Mouse (Mus musculus) embryonic facial prominence, embryonic 13.5 days (tissue): Measurements from ENCODE around the gene Capn5. TPM values are rescaled to one million over a fixed set of nuclear protein-coding genes. Genes with fewer than 3 reads are reported as not detected.

Experiments
- ATAC-seq: fragments of 200-750 bp; cut with Nextera tagmentation; 2 replicates; pipeline ENCODE4 v1.8.0; 2017; ENCODE audit warnings: low read depth; ENCODE audit not compliant: insufficient number of reproducible peaks, insufficient read depth, low FRiP score, low TSS enrichment
- H3K27ac ChIP-seq: fragments of 300-500 bp; sonication (generic); 2 replicates; pipeline ENCODE4 v1.5.1; 2015; ENCODE audit warnings: moderate library complexity, mild to moderate bottlenecking, inconsistent platforms
- H3K27me3 ChIP-seq: fragments of 300-500 bp; sonication (generic); 2 replicates; pipeline ENCODE4 v1.6.1; 2015; ENCODE audit warnings: mild to moderate bottlenecking, inconsistent platforms
- H3K36me3 ChIP-seq: fragments of 300-500 bp; sonication (generic); 2 replicates; pipeline ENCODE4 v1.6.1; 2015; ENCODE audit warnings: mild to moderate bottlenecking, inconsistent platforms
- H3K4me1 ChIP-seq: fragments of 300-500 bp; sonication (generic); 2 replicates; pipeline ENCODE4 v1.6.1; 2015; ENCODE audit warnings: inconsistent platforms
- H3K4me2 ChIP-seq: fragments of 300-500 bp; sonication (generic); 2 replicates; pipeline ENCODE4 v1.6.1; 2015; ENCODE audit warnings: moderate library complexity, mild to moderate bottlenecking, inconsistent platforms
- H3K4me3 ChIP-seq: fragments of 300-500 bp; sonication (generic); 2 replicates; pipeline ENCODE4 v1.5.1; 2015; ENCODE audit warnings: mild to moderate bottlenecking, inconsistent platforms
- H3K9ac ChIP-seq: fragments of 300-500 bp; sonication (generic); 2 replicates; pipeline ENCODE4 v1.6.1; 2015; ENCODE audit warnings: mild to moderate bottlenecking, inconsistent platforms
- H3K9me3 ChIP-seq: fragments of 300-500 bp; sonication (generic); 2 replicates; pipeline ENCODE4 v1.6.1; 2016; ENCODE audit warnings: inconsistent platforms
- WGBS: fragments of 180-500 bp; shearing (Covaris S2); methylation state at CpG from one replicate; pipeline ENCODE4 v1.1.7; 2015; ENCODE audit warnings: mixed read lengths; 5-methylcytosine and 5-hydroxymethylcytosine counted together
- polyA plus RNA-seq: library from polyadenylated mRNA; unstranded; fragments of >200 nt; fragmentation: Nextera tagmentation; extraction: Ambion mirVana; gene quantifications from 2 replicates; pipeline ENCODE4 v1.2.1, GENCODE M21; 2015

Capn5 gene
- polyA plus RNA-seq, 1 experiment from 2014 or later = 6.0 TPM

DNA sequence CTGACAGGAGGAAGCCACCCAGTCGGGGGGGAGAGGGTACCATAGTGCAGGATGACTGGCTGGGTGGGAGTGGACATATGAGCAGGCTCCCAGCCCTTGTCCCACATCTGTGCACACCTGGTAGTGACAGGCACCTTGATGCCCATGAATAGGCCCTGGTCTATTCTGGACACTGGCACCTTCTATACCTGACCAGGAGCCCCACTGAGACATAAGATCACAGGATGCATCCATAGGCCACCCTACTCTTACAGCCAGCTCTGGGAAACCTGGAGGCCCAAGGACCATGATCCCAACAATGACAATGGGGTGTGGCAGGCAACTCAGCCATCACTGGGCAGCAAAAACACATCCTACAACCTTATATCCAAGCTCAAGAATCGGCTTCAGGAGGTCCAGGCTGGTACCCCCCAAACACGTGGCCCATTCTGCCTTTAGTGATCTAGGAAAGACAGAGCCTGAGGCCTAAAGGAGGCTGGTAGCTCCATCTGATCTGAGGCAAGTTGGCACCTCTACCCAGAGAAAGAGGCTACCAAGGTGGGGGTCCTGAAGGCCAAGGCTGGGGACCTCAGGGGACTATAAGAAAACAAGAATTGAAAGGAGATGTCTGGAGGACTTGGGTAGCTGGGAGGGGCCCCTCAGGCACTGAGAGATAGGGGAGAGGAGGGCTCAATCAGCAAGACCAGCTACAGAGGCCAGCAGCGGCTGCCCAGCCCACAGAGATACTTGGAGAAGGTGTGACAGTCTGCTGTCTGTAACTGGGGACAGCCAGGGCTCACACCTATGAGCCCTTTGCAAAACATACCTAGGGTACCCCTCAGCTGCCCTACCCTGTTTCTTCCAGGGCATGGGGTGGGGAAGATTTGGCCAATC, 3.0 kb downstream of the Capn5 start:
- no peak overlapping the region for H3K27ac ChIP-seq
- no peak for ATAC-seq
- WGBS = 62% methylated on average over 4 of the region's 4 CpGs

GRCm38 (mm10) chr7:98173408-98173807, 4.7 kb downstream of the Capn5 start:
- H3K4me2 ChIP-seq = no peak overlapping the region
- H3K4me3 ChIP-seq = no peak overlapping the region
- peaks cover 3% of the 10 kb centered on the region for H3K27me3 ChIP-seq
- ATAC-seq = no peak
- no peak overlapping the region for H3K9ac ChIP-seq
- no peak overlapping the region for H3K27ac ChIP-seq
- peaks cover 28% of the 10 kb centered on the region for H3K4me1 ChIP-seq
- WGBS = 40% methylated on average over 4 of the region's 4 CpGs
- H3K9me3 ChIP-seq = no peaks in the 10 kb centered on the region
- H3K36me3 ChIP-seq = no peaks in the 10 kb centered on the region

More for the DNA sequence above, 3.0 kb downstream of the Capn5 start:
- Histone ChIP-seq H3K4me2 (no peak overlapping the region), H3K36me3 (no peaks in the 10 kb centered on the region), H3K9me3 (no peaks in the 10 kb centered on the region), H3K27me3 (peaks cover 3% of the 10 kb centered on the region), H3K4me3 (no peak overlapping the region), H3K4me1 (peaks cover 32% of the 10 kb centered on the region), H3K9ac (no peak overlapping the region)

- Histone ChIP-seq H3K9me3 (no peaks in the 10 kb centered on the region), H3K27ac (no peak overlapping the region), H3K36me3 (no peaks in the 10 kb centered on the region), H3K4me1 (peaks cover 25% of the 10 kb centered on the region), H3K27me3 (peaks cover 3% of the 10 kb centered on the region), H3K4me2 (no peak overlapping the region), H3K9ac (no peak overlapping the region), H3K4me3 (no peak overlapping the region)
- no peak for ATAC-seq
- 74% methylated on average over 8 of the region's 8 CpGs for WGBS
Measured at GRCm38 (mm10) chr7:98172661-98173060, 5.4 kb downstream of the Capn5 start.

GRCm38 (mm10) chr7:98171141-98172073, 6.7 kb downstream of the Capn5 start:
- H3K9ac ChIP-seq = 0 out of 2 replicates have a peak overlapping the region, but pooled peaks have one; percentile 7
- H3K27me3 ChIP-seq = peaks cover 2% of the 10 kb centered on the region; the same call in 1 of the 2 replicates
- 0 out of 2 replicates have a peak, but pooled peaks have one; percentile 29 for ATAC-seq
- WGBS = 27% methylated on average over 6 of the region's 6 CpGs
- H3K4me2 ChIP-seq = no peak overlapping the region
- no peaks in the 10 kb centered on the region for H3K9me3 ChIP-seq
- no peaks in the 10 kb centered on the region for H3K36me3 ChIP-seq
- H3K4me3 ChIP-seq = no peak overlapping the region
- peaks cover 17% of the 10 kb centered on the region for H3K4me1 ChIP-seq
- H3K27ac ChIP-seq = peak overlapping the region; percentile 29; the same call in 1 of the 2 replicates

DNA sequence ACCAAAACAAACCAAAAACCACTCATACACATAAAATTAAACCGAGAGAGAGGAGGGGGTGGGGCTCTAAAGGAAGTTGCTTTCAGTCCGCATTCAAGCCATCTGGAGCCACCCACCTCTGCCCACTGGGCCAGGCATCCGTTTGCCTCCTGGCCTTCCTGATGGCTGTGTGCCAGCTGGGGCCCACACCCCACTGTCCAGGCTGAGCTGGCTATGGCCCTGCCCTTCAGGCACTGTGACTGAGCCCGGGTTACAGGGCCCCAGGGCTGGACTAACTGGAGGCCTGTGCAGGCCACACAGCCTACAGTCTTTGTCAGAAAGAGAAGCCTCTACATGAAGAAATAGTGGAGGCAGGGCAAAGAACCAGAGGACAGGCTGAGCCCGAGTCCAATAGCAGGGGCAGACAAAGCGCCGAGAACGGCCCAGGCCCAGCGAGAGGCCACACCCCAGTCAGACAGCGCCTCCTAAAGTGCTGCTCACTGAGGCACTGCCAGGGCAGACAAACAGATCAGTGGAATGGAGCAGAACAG, 13.0 kb downstream of the Capn5 start:
- peaks cover 24% of the 10 kb centered on the region for H3K4me1 ChIP-seq
- H3K9ac ChIP-seq = 0 out of 2 replicates have a peak overlapping the region, but pooled peaks have one; percentile 40
- peak overlapping the region; percentile 78; the same call in 1 of the 2 replicates for H3K27ac ChIP-seq
- no peaks in the 10 kb centered on the region for H3K27me3 ChIP-seq
- WGBS = 57% methylated on average over 10 of the region's 10 CpGs
- H3K9me3 ChIP-seq = no peaks in the 10 kb centered on the region
- H3K36me3 ChIP-seq = no peaks in the 10 kb centered on the region
- H3K4me3 ChIP-seq = no peak overlapping the region
- ATAC-seq = no peak; the same call in 1 of the 2 replicates
- no peak overlapping the region for H3K4me2 ChIP-seq

- no peaks in the 10 kb centered on the region for H3K36me3 ChIP-seq
- H3K9ac ChIP-seq = no peak overlapping the region
- H3K4me3 ChIP-seq = no peak overlapping the region
- no peaks in the 10 kb centered on the region for H3K9me3 ChIP-seq
- peak overlapping the region; percentile 78; the same call in 1 of the 2 replicates for H3K27ac ChIP-seq
- H3K27me3 ChIP-seq = no peaks in the 10 kb centered on the region
- no peak for ATAC-seq
- WGBS = 56% methylated on average over 9 of the region's 9 CpGs
- no peak overlapping the region for H3K4me2 ChIP-seq
- H3K4me1 ChIP-seq = peaks cover 30% of the 10 kb centered on the region
Measured at GRCm38 (mm10) chr7:98164382-98164998, 13.6 kb downstream of the Capn5 start.

- 52% methylated on average over 3 of the region's 3 CpGs for WGBS
Measured at GRCm38 (mm10) chr7:98163700-98164099, 14.4 kb downstream of the Capn5 start.

DNA sequence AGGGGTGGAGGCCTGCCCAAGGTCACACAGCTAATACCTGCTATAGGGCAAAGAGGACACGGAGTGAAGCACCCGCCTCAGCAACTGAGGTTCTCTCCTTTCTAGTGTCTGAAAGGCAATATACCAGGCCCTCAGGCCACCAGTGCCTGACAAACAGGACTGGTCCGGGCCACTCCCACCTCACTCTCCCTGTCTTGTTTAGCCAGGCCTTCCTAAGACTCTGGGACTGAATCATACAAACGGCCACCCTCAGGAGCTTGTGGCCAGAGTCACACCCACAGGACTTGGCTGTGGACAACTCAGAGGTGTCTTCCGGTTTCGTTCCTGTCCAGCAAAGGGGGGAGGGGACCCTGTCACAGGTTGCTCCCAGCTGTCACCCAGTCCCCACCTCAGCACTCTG, 15.8 kb downstream of the Capn5 start:
- Histone ChIP-seq H3K4me1 (peaks cover 40% of the 10 kb centered on the region), H3K4me3 (no peak overlapping the region), H3K9me3 (no peaks in the 10 kb centered on the region), H3K27ac (no peak overlapping the region), H3K27me3 (no peaks in the 10 kb centered on the region), H3K4me2 (no peak overlapping the region), H3K9ac (no peak overlapping the region), H3K36me3 (no peaks in the 10 kb centered on the region)
- no peak for ATAC-seq
- 73% methylated on average over 6 of the region's 6 CpGs for WGBS

More at GRCm38 (mm10) chr7:98163700-98164099, 14.4 kb downstream of the Capn5 start:
- no peak overlapping the region for H3K4me2 ChIP-seq
- H3K27ac ChIP-seq = no peak overlapping the region
- ATAC-seq = no peak
- H3K36me3 ChIP-seq = no peaks in the 10 kb centered on the region
- no peak overlapping the region for H3K4me3 ChIP-seq
- no peak overlapping the region for H3K9ac ChIP-seq
- H3K9me3 ChIP-seq = no peaks in the 10 kb centered on the region
- no peaks in the 10 kb centered on the region for H3K27me3 ChIP-seq
- H3K4me1 ChIP-seq = peaks cover 37% of the 10 kb centered on the region

DNA sequence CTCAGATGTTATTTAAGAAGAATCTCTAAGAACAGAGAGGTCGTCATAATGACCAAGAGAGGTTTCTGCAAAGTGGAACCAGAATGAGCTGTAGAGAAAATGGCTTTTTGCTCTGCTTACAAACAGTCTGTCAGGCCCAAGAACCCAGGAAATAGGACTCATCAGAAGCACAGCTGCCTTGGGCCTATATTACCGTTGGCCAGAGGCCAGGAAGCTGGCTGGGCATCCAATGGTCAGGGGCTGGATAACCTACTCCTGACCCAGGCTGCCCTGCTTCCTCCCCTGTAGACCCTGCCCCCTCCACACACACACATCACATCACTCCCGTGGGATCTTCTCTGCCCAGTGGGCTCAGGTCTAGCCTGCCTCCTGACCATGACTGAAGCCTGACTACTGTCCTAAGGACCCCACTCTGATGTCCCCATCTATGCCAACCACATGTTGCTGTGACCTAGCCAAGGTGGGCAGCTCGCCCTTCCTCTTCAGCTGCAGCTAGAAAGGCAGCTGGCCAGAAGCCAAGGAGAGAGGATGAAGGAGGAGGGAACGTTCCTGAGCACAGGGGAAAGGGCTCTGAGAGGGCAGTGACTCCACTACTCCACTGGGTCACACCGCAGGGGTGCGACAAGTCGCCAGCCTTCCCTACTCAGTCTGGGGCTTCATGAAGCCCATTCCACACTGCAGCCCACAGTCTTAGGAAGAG, 17.9 kb downstream of the Capn5 start:
- H3K27ac ChIP-seq = no peak overlapping the region
- no peak overlapping the region for H3K4me2 ChIP-seq
- H3K4me1 ChIP-seq = peaks cover 51% of the 10 kb centered on the region
- 40% methylated on average over 8 of the region's 8 CpGs for WGBS
- no peak overlapping the region for H3K4me3 ChIP-seq
- H3K27me3 ChIP-seq = no peaks in the 10 kb centered on the region
- ATAC-seq = no peak
- H3K9me3 ChIP-seq = no peaks in the 10 kb centered on the region
- no peaks in the 10 kb centered on the region for H3K36me3 ChIP-seq
- no peak overlapping the region for H3K9ac ChIP-seq

DNA sequence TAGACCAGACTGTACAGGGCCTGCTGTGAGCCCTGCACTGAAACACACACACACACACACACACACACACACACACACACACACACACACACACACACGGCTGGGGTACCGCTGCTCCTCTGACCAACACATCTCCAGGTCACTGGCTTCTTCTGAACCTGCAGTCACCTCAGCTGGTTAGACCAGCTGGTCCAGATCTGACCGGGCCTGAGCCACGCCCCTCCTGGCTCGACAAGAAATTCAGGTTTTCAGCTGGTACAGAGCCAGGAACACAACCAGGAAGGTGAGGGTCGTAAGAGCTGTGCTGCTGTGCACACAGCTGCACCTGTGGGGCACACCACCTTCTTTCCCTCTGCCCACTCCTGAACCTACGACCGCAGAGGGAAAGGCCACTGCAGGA, 19.6 kb downstream of the Capn5 start:
- no peaks in the 10 kb centered on the region for H3K9me3 ChIP-seq
- 40% methylated on average over 8 of the region's 8 CpGs for WGBS
- no peak overlapping the region for H3K4me2 ChIP-seq
- H3K27ac ChIP-seq = peak overlapping the region; percentile 33; the same call in 1 of the 2 replicates
- no peak overlapping the region for H3K9ac ChIP-seq
- no peaks in the 10 kb centered on the region for H3K27me3 ChIP-seq
- ATAC-seq = peak; percentile 35; the same call in 1 of the 2 replicates
- H3K36me3 ChIP-seq = no peaks in the 10 kb centered on the region
- peaks cover 38% of the 10 kb centered on the region for H3K4me1 ChIP-seq
- no peak overlapping the region for H3K4me3 ChIP-seq
